Mouse (Mus musculus) left cerebral cortex, adult 9 months (tissue): Measurements from ENCODE around the gene Itpripl1.
"Not testable (repeated sequence)": the region's sequence is repeated elsewhere in the genome, so short reads cannot be mapped to it uniquely, and the experiment has no call there.

Experiments used
- DNase-seq, 2 experiments: peaks; one replicate each; pipeline ENCODE4 v3.0.0; 2022; ENCODE audit warnings: low spot score in 2 of 2

The Itpripl1 gene

DNA sequence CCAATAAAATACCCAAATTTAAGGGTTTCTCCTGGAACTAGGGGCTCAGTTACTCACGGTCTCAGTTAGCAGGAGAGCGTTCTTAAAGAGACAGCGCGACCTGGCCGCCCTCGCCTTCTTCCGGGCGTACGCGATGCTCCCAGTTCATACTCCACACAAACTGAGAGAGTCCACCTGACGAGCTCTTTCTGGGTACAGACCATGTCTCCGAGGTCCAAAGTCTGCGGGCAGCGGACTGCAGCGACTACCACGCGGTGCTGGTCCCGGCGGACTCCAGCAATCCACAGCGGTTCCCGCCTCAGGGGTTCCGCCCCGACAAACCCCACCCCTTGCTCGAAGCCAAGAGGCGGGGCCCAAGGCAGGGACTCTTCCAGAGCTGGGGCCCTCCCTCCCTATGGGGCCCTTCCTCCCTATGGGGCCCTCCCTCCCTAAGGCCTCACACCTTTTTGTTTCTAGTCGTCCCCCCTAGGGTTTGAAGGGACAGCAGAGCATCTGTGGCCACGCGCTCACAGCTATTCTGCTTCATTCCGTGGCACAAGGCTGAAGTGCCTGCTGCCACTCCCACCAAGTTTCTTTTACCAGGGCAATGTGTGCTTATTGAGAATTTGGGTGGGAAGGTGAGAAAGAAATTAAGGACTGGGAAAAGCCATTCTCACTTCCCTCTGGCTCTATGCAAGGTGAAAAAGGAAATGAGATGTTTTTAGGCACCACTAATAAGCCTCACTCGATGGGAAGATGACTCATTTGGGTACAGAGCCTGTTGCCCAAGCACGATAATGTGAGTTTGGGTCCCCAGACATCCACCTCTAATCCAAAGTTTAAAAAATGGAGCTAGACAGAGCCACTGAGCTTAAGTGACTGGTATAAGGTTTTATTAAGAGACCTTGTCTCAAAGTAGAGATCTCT, at the start of gene Itpripl1:
TSS of gene Itpripl1 (minus strand) at position 285 of the 906 bp plus-strand sequence.
- DNase-seq: no peak

DNA sequence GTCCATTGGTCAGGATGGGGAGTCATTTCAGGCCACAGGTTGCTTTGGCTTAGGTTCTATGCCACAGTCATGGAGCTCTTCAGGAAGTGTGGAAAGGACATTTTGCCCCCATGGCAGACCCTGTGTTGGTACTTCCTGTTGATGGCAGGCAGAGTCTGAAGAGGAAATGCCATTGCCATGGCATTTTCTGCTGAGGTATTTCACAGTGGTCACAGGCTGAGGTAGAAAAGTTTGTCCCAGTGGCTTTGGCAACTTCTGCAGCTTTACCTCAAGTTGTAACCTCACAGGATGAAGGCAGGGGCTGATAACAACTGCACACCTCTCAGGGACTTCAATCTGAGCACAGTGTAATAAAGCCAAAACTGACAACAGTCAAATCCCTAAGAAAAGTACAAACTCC, 46.3 kb upstream of the Itpripl1 start:
- DNase-seq: no peak

DNA sequence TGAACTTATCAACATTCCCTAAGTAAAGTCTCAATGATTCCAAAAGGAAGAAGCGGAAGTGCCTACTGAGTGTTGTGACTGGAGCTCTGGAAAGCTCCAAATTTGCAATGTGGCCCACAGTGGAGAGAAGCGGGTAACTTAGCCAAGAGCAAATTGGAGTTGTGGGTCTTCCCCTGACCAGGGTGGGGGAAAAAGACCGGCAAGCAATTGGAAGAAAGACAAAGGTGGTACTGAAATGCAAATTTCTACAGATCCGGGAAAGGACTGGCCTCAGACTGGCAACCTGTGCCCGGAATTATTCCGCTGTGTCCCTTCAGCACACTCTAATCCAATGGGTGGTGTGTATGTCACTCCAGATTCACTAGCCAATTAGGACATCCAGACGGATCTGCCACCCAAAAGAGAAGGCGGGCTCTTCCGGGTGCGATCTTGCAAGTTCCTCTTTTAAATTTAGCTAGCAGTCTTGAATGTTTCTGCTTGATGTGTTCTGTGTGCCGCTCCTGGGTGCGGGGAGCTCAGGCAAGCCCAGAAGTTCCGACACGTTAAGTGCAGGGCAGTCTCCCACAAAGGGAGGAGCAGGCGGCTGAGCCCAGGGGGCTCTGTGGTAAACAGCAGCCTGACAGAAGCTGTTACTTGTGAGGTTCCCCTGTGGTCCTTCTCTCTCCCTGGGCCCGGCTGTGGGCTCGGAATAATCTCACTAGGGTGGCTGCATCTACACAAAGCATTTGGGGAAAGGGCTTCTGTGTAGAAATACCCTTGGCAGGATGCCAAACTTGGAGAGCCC, 39.5 kb upstream of the Itpripl1 start:
- DNase-seq: peak; percentile 80 to 89

DNA sequence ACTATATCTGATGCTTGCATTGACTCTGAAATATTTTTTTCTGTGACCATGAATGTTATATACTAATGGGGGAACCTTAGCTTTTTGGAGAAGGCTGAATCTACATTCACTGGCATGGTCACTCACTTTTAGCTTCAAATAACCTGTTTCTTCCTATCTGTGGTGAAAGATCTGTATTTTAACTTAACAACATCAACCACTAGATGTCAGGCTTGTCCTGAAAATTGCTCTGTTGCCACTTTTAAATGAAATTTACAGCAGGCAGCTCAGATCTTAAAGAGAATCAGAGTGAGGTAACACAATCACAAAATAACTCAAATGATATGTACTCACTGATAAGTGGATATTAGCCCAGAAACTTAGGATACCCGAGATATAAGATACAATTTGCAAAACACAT, 23.0 kb upstream of the Itpripl1 start:
- peak in 1 of 2 experiments; percentile 42 for DNase-seq

DNA sequence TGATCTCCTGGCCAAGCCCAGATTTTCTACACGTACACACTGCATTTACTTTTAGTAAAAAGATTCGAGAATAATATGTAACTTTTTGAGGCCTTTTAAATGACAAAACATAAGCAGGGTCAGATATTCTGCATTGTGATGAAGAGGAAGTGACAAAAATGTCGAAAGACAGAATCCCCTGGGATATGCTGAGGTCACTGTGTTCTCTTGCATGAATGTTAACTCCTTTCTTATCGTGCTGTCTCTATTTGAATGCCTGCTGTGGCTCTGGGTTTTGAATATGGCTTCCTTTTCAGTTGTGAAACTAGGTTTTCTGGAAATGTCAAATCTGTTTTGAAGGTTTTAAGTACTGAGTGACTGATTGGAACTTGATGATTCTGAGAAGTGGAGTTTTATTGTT, 22.4 kb upstream of the Itpripl1 start:
- DNase-seq: no peak

DNA sequence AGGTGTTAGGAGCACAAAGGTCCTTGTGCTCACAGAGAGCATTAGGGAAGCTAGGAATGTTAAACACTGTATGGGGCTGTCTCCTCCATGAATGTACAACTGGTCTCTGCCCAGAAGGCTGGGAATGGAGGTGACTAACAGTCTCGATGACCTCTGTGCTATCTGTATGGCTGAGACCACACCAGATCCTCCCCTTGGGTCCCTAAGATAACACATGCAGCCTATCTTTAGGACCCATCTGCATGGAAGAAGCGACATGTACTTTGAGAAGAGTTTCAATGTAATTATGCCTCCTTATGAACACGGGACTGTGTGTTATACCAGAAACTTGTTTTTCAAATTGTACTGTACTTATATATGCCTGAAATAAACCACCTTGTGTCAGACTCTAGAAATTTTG, 2.5 kb upstream of the Itpripl1 start:
- DNase-seq: no peak

DNA sequence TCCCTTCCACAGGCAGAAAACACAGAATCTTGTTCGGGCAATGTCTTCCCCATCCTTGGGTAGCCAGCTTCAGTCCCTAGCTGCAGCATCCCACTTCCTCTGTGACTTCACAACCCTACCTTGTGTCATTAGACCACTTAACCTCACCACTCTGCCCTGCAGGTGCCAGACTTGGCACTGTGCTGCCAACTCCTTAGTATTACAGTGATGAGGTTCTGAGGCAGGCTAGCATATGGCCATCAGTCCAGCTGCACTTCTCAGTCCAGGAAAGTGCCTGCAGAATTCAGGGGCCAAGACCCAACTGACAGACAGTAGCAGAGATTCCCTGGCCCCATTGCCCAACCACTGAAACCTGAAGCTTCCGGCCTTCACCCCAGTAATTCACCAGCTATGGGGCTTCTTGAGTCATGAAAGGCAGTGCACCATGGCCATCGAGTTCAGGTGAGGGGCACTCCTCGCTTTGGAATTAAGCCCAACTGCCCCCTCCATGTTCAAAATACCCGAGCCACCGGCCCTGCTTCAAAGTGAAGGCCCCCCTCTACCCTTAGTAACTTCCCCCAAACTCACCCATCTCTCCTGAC, 575 bp downstream of the Itpripl1 start:
- no peak for DNase-seq

DNA sequence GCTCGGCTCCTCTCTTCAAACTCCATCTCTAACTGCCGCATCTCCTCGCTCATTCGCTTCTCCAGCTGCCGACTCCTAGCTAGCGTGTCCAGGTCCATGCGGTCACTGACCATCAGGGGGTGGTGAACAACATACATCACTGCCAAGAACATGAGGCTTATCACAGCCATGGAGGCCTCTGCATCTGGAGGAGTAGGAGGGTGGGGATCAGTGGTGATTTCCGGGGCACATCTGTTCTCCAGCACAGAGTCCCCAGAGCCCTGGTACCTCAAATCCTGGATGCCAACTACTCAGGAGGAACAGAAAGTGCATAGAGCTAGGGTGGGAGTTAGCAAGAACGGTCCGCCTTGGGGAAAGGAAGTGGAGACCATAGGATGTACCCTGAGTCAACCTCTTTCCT, 1.2 kb downstream of the Itpripl1 start:
- DNase-seq: no peak

DNA sequence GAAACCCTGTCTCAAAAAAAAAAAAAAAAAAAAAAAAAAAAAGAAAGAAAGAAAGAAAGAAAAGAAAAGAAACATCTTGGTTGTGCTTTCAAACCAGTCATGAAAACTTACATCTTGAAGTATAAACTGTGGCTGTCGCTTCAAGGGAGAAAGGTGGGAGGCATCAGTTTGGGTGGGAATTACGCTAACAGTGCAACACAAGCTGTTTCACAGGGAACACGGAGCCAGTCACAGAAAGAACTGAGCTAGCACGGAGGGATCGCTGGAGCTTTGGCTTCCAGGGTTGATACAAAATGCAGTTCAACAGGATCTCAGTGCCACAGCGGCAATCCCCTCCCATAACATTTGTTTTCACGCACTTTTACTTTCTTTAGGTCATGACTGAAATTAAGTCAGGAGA, 3.2 kb downstream of the Itpripl1 start:
- no peak for DNase-seq

DNA sequence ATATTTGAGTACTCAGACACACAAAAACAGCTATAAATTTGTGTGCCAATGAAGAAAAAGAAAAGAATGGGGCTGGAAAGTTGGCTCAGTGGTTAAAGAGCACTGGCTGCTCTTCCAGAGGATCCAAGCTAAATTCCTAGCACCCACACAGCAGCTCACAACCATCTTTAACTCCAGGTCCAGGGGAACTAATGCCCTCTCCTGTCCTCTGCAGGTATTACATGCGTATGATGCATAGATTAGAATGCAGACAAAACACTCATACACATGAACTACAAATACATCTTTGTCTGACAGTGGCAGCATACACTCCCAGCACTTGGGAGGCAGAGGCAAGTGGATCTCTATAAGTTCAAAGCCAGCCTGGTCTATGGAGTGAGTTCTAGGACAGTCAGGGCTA, 3.6 kb downstream of the Itpripl1 start:
- DNase-seq: no peak

DNA sequence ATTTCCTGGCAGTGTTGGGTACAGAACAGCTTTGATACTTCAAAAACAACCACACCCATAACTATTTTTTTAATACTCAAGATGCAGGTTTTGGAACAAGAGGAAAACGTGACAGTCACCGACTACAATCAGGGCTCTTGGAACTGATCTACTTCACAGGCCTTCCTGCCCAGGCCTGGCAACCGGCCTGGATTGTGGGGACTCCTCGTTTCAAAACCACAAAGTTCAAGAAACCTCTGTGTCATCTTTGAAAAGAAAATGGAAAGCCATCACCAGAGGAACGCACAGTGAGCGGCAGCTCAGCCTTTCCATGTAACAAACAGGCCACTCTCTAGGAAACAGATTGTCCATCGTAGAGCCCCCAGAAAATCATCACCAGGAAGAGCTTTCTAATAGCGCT, 4.1 kb downstream of the Itpripl1 start:
- no peak for DNase-seq

DNA sequence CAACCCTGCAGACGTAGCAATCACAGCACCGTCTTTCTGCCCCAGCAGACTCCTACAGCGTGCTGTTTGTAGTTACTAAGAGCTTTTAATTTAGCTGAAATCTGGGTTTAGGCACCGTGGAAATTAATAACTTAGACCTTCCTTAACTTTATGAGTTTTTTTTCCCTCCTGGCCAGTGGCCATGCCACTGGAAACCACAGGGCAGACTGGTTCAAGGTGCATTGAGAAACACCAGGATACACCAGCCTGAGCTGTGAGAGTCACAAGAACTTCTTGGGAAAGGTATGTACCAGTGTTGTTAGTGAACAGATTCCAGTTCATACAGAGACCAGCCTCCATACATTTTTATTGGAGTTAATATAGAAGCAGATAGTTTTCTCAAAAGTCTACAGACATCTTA, 4.8 kb downstream of the Itpripl1 start:
- no peak for DNase-seq

DNA sequence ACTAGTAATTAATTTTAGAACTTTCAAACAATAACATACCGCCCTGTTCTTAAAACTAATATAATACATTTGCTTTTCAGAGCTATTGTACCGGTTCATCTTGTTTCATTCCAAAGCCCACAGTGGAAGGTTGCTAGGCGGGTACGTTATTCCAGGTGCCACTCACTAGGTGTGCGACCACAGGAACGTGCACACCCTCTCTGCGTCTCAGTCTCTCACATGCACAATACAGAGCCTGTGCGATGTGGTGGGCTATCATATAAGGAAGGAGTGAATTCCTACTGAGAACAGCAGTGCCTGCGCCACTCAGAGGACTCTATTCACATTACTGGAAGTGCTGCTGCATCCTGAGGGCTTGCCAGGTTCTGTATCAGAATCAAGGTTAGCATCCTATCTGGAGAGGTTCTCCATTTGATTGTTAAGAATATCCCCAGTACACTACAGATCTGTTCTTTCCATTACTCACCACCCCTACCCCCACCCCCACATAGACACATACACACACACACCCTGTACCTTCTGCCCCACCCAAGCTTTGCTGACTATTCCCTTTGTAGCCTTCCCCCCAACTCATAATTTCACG, 5.3 kb downstream of the Itpripl1 start:
- DNase-seq: no peak

DNA sequence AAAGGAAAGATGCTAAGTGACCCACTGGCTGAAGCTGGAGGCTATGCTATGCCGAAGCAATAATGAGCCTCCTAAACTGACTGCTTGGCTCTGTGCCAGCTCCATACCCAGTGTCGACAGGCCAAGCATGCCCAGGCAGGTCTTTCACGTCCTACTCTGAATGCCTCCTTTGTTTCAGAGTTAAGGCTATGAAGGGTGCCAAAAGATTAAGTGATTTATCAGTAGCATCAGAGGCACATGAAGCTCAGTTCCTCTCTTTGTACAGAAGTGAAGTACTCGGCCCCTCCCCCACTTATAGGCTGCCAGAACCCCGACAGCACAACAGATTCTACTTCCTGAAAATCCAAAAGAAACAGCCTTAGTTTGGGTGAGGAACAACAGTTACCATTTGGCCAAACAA, 6.3 kb downstream of the Itpripl1 start:
- DNase-seq: no peak

DNA sequence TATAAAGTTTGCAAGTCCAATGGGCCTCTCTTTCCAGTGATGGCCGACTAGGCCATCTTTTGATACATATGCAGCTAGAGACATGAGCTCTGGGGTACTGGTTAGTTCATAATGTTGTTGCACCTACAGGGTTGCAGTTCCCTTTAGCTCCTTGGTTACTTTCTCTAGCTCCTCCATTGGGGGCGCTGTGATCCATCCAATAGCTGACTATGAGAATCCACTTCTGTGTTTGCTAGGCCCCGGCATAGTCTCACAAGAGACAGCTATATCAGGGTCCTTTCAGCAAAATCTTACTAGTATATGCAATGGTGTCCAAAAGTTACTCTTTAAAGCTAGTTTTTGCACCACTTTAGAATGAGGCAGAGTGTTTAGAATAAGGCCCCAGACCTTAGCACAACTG, 8.0 kb downstream of the Itpripl1 start:
- not testable (repeated sequence) for DNase-seq

DNA sequence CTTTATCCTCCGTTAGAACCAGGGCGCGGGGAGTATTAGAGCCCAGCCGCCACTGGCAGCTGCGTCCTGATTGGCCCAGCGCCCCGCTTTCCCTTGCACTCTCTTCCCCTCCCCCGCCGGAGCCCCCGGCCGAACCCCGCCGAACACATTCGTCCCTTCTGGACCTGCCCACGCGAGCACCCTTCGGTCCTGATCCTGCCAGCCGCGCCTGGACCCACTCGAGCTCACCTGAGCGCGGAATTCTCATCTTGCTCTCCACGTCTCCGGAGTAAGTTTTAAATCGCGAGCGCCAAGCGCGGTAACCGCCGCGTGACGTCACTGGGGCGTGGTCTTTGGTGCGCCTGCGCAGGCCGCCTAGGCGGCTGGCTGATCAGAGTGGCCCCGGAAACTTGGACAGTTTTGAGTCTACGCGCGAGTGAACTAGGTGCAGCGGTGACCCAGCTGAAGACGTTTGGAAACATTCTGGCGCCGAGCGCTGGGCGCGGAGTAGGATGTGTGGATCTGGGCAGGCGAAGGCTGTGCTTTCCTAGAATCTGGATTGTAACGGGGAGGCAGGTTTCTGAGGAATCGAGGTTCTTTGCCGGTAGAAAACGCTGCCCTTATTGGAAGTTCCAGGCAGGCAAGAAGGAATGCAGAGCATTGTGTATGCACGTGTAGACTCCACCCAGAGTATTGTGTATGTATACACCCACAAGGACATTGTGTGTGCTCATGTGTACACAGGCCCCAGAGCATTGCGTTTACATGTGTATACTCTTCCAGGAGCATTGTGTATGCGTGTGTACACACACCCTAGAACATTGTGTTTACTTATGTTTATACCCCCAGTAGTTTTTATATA, 9.4 kb downstream of the Itpripl1 start, which contains the start of gene Ncaph:
TSS of gene Ncaph (minus strand) at position 334 of the 841 bp plus-strand sequence.
- DNase-seq: peak; percentile 60 to 84

DNA sequence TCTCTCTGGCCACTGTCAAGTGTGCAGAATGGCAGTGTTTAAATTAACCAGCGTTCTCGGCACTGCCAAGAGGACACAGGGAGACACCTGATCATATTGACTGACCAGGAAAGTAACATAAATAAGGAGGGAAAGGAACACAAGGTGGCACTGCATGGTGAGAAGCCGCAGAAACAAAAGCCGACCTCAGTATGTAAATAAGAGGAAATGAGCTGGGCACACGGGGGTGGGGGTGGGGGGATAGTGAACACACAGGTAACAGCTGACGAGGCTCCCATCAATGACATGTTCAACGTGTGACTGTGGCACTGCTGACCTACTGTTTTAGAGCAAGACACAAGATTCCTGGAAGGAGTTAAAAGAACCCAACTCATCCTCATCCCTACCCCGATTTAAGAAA, 11.9 kb downstream of the Itpripl1 start:
- no peak for DNase-seq

DNA sequence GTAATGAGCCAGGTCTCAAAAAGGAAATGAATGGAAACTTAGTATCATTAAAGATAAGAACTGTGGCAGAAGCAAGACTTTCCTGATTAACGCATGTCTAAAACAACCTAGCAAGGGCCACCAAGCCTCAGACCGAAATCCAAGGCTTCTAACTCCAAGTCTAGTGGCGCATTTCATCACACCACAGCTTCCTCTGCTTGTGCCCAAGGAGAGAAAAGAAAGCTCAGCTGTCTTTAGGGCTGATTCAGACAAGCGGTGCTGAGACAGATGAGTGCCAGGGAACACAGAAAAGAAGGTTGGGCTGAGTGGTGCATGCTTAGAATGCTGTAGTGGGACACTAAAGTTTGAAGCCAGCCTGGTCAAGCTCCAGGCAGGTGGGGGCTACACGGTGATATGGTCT, 14.3 kb downstream of the Itpripl1 start:
- no peak for DNase-seq

DNA sequence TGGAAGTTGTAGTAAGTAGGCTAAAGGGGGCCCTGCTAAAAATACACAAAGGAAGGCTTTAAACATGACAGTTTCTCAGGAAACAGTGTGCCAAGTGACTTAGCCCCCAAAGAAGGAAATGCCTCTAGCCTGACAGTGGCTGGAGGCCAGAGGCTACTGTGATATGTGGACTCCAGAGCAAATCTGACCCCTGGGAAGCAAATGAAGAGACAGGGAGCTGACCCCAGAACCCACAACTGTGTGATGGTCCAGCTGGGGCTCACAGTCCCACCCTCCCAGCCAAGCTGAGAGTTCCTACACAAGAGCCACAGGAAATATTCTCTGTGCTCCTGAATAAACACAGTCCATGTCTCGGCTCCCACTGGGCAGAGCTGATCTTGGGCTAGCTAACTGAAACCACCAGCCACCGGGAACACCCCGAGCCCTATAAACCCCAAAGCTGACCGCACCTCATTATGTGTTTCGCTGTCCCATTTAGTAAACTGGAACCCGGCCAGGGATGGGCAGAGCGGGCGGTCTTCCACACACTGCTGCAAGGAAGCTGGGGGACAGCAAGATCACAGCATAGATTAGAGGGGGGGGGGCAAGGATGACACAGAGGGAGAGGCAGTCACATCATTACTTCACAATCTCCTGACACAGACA, 21.5 kb downstream of the Itpripl1 start:
- DNase-seq: no peak

DNA sequence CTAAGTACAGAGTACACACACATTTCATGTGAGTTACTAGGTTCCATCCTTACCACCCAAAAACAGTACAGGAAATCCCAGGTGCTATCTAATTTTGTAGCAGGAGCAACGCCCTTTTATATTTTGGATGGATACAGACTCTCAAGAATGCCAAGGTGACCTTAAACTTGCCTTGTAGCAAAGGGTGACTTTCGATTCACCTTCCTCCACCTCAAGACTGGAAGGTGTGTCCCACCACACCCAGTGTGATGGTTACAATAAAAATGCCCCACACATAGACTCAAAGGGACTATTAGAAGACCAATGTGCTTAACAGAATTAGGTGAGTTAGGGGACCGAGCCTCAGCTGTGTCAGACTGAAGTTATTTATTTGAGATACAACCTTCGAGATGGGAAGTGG, 34.3 kb downstream of the Itpripl1 start:
- no peak for DNase-seq

DNA sequence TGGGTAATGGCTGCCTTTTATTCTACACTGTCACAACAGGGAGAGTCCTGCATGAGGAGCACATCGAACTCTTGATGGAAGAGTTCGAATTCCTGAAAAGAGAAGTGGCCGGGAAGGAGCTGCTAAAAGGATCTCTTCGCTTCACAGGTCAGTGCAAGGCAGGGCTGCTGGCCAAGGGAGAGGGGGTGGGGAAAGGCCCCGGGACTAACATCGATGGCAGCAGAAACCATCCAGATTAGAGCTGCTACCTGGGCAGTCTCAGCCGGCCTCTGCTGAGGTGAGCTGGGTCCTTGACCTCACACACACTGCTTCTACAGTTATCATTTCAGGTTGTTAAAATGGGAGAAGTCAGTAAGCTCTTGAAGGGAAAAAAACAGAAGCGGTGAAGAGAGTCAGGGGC, 51.2 kb downstream of the Itpripl1 start:
- no peak for DNase-seq
